ENCODE assay signal across 19 mouse cellular contexts in the genomic region with DNA sequence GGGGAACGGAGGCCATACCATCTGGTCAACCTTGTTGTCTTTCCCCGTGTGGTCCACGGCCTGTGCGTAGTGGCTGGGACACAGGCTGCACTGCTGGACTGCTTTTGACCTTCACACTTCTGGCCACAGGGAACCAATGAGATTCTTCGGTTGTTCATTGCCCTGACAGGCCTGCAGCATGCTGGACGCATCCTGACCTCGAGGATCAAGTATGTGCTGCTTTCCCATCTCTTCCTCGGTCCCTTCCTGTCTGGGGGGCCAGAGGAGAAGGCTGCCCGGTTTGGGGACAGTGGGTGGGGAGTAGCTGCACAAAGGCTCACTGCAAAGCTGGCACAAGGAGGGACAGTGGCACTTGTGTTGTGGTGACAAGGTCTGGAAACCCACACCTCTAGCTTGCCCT. TPM values are rescaled to one million over a fixed set of nuclear protein-coding genes. Genes with fewer than 3 reads are reported as not detected.
"Had no signal": no experiment of that assay in that cellular context is flagged by ENCODE, and none has a peak within 500 bp of the region (broad histone marks: within the 10 kb centered on the region; RNA-seq: fewer than 3 reads in every experiment).

No protein-coding gene starts in this region.

- ATAC-seq: liver, postnatal 0 days; lung, postnatal 0 days had no signal

- H3K4me3 ChIP-seq: lung, embryonic 15.5 days; megakaryocyte, embryonic 14.5 days; midbrain, embryonic 12.5 days; neural tube, embryonic 12.5 days; stomach, embryonic 15.5 days had no signal

- DNase-seq: liver, postnatal 0 days; lung, adult 2 months; lung, postnatal 14 days; lung, postnatal 36 days; midbrain, embryonic 14.5 days; right cerebral cortex, postnatal 14 days; thymus, adult 2 months; thymus, postnatal 25 days; thymus, postnatal 4 days had no signal

- H3K4me2 ChIP-seq: lung, embryonic 15.5 days; midbrain, embryonic 12.5 days; neural tube, embryonic 12.5 days; stomach, embryonic 15.5 days had no signal

- H3K27me3 ChIP-seq: lung, embryonic 15.5 days; megakaryocyte, embryonic 14.5 days; midbrain, embryonic 12.5 days; neural tube, embryonic 12.5 days; stomach, embryonic 15.5 days had no signal

- H3K27ac ChIP-seq: lung, embryonic 15.5 days; macrophage; midbrain, embryonic 12.5 days; neural tube, embryonic 12.5 days; stomach, embryonic 15.5 days; stomach, postnatal 0 days had no signal

- H3K4me1 ChIP-seq: lung, embryonic 15.5 days; midbrain, embryonic 12.5 days; neural tube, embryonic 12.5 days; stomach, embryonic 15.5 days had no signal

- H3K9me3 ChIP-seq: lung, embryonic 15.5 days; megakaryocyte, embryonic 14.5 days; midbrain, embryonic 12.5 days; neural tube, embryonic 12.5 days; stomach, embryonic 15.5 days had no signal

- H3K9ac ChIP-seq: liver, postnatal 0 days; lung, embryonic 15.5 days; midbrain, embryonic 12.5 days; neural tube, embryonic 12.5 days; stomach, embryonic 15.5 days had no signal

RNA-seq across cellular contexts. Expression of gene Ccdc144b, which starts 34.2 kb away (rescaled TPM):
- polyA plus RNA-seq: liver, postnatal 0 days; lung, adult 2 months; lung, embryonic 15.5 days; lung, postnatal 0 days; macrophage; midbrain, embryonic 12.5 days; midbrain, embryonic 14.5 days; neural tube, embryonic 12.5 days; neural tube, embryonic 14.5 days; spleen, adult 2 months; stomach, embryonic 15.5 days; stomach, postnatal 0 days had no signal
